Mouse (Mus musculus) thymus, postnatal 4 days (tissue): Measurements from ENCODE around the gene Lztr1.

Experiments used
- DNase-seq: peaks from one replicate; pipeline ENCODE4 v3.0.0; 2021

Gene Lztr1

GRCm38 (mm10) chr16:17558811-17559210, 50.3 kb downstream of the Lztr1 start:
- peak; percentile 27 for DNase-seq

GRCm38 (mm10) chr16:17559396-17560027, 51.0 kb downstream of the Lztr1 start:
- DNase-seq: no peak

GRCm38 (mm10) chr16:17561128-17561750, 52.8 kb downstream of the Lztr1 start, which contains the start of gene Lrrc74b:
Gene Lrrc74b (minus strand): TSS chr16:17561247.
- no peak for DNase-seq

- DNase-seq: no peak
Measured at GRCm38 (mm10) chr16:17561751-17562208, 53.3 kb downstream of the Lztr1 start, which contains the start of gene P2rx6. Gene P2rx6 (plus strand): TSS chr16:17561885.

- no peak for DNase-seq
Measured at GRCm38 (mm10) chr16:17563580-17563979, 55.1 kb downstream of the Lztr1 start.

- DNase-seq: no peak
Measured at GRCm38 (mm10) chr16:17564221-17564620, 55.7 kb downstream of the Lztr1 start.

GRCm38 (mm10) chr16:17564771-17565170, 56.3 kb downstream of the Lztr1 start:
- no peak for DNase-seq

GRCm38 (mm10) chr16:17566186-17566585, 57.7 kb downstream of the Lztr1 start:
- DNase-seq: no peak
